Mouse (Mus musculus): ENCODE data around the gene Myl6b. TPM values are rescaled to one million over a fixed set of nuclear protein-coding genes. Genes with fewer than 3 reads are reported as not detected.
"Not testable (repeated sequence)": the region's sequence is repeated elsewhere in the genome, so short reads cannot be mapped to it uniquely, and the experiment has no call there.

The Myl6b gene
- polyA plus RNA-seq, 1 experiment: 3.0 TPM

DNA sequence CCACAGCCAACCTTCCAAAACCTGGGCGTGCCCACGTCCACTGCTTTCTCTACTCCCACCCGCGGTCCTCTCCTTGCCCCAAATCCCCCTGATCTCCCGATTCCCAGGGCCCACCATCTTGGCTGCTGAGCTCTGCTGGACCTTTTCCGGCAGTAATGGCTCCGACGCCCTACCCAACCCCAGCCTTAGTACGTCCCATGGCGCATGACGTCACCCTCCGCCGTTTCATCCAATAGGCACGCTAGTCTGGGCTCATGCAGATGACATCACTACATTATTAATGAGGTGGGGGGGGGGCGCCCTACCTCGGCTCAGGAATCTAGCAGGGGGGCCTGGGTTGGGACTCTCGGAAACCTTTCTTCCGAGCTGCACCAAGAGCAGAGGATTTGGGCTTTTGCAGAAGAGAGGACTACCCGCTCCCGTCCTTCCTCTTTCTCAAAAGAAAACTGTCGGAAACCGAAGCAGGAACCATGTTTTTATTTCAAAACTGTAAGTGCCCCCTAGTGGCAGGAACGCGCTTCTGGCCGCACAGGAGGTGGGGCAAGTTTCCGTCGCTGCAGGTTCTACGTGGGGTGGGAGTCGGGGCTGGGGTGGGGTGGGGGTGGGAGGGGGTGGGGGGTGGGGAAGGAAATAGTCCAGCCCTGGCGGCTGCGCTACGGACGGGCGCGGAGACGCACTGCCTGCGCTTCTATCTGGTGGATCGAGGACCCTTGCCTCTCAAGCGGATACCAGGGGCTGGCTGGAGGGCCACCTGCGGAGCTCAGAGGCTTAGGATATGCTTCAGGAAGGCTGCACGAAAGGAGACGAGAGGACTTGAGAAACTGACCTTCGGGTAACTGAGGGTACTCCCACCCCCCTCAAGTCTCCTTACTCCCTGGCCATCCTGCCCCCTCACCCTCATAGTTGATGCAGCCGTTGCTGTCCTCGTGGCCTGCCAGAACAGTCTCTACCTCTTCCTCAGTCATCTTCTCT lies 4.5 kb downstream of the Myl6b start, which contains the start of gene Myl6:
Gene Myl6 (minus strand): TSS at position 451 of the 972 bp plus-strand sequence.
- peak; percentile 94 for DNase-seq (ENCODE audit: low spot score)

DNA sequence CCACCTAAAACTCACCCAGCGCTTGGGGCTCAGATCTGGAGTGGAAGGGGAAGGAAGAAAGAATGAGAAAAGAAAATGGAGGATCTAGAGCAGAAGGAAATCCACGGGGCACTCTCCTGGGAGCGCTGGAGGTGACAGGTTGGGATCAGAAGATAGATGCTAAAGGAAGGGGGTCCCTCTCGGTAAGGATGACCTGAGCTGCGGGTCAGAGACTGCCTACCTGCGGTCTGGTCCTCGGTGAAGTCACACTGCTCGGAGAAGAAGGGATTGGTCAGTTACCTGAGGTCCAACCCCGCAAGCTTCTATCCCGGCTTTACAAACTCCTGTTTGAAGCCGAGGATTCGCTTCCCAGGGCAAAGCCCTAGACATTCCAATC lies 5.2 kb downstream of the Myl6b start:
- no peak for DNase-seq (ENCODE audit: low spot score)

DNA sequence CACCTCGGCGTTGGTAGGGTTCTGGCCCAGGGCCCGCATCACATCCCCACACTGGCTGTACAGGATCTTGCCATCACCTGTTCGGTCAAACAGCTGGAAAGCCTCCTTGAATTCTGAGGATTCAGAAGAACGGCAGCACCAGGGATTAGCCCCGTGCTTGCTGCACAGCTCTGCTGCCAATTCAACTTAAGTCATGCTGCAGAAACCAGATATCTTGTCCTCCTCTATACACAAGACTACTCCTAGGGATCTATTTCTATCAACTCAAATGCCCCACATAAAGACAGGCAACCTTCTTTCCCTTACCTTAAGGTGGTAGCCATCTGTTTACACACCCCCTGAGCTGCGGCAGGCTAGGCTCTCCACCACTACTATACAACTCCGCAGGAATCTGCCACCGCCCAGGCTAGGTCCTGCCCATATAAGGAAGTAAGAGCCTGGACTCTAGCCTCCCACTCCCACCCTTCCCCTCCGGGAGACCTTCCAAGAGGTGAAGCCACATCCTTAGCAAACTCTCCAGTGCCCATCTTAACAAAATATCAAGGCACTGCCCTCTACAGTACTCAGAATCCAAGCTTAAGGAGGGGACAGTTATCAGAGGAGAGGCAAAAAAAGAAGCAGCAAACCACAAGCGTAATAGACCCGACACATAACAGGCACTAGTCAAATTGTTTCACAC lies 5.7 kb downstream of the Myl6b start:
- DNase-seq (ENCODE audit: low spot score): peak; percentile 58

DNA sequence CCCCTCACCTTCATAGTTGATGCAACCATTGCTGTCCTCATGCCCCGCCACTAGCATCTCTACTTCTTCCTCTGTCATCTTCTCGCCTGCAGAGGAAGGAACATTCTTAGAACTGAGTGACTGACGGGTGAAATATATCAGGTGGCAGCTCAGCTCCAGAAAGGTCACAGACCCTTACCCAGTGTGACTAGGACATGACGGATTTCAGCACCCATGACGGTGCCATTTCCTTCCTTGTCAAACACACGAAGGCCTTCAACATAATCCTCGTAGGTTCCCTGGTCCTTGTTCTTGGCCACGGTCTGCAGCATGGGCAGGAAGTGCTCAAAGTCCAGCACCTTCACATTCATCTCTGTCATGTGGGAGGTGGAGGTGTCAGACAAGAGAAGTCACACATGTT lies 6.4 kb downstream of the Myl6b start:
- not testable (repeated sequence) for DNase-seq (ENCODE audit: low spot score)

DNA sequence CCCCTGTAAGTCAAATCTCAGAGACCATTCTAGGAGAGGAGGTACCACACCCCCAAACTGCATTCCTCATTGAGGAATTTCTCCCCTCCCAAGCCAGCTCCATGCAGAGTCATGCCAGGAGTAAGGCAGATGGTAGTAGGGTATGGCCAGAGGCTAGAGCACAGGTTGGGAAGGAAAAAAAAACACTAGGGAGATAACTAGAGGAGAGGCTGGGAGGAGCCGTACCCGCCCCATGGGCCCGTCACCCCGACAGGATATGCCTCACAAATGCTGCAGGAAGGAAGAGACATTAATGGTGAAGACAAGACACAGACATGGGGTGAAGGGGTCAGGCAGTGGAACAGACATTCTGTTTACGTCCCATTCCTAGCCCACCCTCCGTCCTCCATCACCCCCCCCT lies 7.0 kb downstream of the Myl6b start:
- DNase-seq (ENCODE audit: low spot score): no peak

DNA sequence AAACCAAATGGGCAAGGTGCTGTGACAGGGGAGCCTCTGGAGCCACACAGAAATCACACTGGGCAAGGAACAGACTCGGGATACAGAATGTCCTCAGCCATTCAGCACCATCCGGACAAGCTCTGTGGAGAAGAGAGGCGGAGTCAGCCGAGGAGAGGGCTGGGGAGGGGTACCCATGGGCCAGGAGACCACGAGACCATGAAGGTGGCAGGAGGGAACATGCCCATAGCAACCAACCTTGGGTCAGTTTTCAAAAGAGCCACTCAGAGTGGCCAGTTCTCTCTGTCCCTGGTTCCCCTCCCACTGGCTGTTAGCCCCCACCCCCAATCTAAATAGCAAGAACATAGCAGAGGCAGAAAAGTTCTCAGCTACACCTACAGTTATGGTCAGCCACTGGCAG lies 7.6 kb downstream of the Myl6b start:
- no peak for DNase-seq (ENCODE audit: low spot score)

DNA sequence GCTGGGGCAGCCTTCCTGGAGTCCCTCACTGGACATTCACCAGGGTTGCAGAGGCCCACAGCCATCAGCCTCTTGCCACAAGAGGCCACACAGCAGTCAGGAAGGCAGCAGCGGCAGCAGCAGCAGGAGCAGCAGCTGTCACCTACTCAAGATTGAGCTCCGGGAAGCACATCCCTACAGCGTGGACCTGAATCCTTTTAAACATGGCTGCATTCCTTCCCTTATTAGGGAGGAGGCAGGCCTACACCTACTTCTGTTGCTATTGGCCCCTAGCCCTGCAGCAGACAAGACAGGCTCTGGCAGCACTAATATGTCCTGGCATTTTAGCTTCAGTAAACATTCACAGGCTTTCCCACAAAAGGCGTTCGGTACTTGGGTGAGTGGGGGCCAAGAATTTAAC lies 8.3 kb downstream of the Myl6b start:
- DNase-seq (ENCODE audit: low spot score): no peak

DNA sequence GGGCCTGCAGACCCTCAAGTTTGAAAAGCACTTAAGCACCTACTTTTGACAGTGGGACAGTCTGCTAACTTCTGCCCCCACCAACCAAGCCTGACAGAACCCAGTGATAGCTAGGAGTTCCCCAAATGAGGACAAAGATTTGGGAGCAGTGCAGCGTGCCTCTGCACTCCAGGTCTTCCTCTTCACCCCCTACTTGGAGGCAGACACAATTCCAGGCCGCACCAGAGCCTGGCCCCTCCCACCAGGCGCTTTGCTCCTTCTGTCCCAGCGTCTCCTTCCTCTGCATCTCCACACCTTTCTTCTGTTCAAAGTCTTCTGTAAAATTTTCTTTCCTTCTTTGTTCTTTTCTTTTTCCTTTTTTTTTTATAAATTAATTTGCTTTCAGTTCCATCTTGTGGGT lies 8.7 kb downstream of the Myl6b start:
- DNase-seq (ENCODE audit: low spot score): no peak

DNA sequence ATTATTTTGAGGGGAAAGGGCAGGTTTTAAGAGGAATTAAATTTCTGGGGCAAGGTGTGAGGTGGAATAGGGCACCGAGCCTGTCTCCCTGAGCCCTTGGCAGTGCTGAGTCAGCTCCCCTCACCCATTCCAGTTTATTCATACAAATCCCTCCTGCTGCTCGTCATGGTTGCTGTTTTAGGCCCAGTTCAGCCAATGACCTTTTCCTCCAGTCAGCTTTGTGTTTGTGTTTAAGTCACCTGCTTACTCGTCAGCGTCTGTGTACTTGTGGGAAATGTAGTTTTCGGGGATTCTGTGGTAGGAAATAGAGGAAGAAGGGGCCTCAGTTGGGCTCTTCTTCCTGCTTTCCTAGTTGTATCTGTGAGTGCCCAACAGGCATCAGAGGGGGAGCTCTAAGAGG lies 9.1 kb downstream of the Myl6b start:
- DNase-seq (ENCODE audit: low spot score): no peak

DNA sequence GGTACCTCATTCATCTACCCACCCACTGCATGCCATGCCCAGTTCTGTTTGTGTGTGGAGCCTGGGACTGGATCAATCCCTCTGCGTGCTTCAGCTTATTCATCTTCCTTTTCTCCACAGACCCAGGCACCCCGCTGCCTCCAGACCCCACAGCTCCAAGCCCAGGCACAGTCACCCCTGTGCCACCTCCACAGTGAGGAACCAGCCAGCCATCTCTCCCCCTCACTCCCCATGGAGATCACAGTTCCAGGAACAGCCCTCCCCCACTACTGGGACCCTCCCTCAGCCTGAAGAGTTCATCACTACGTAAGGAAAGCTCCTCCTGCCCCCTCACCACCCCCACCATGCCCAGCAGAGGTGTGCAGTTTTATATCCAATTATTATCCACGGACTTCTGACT lies 9.7 kb downstream of the Myl6b start:
- no peak for DNase-seq (ENCODE audit: low spot score)

DNA sequence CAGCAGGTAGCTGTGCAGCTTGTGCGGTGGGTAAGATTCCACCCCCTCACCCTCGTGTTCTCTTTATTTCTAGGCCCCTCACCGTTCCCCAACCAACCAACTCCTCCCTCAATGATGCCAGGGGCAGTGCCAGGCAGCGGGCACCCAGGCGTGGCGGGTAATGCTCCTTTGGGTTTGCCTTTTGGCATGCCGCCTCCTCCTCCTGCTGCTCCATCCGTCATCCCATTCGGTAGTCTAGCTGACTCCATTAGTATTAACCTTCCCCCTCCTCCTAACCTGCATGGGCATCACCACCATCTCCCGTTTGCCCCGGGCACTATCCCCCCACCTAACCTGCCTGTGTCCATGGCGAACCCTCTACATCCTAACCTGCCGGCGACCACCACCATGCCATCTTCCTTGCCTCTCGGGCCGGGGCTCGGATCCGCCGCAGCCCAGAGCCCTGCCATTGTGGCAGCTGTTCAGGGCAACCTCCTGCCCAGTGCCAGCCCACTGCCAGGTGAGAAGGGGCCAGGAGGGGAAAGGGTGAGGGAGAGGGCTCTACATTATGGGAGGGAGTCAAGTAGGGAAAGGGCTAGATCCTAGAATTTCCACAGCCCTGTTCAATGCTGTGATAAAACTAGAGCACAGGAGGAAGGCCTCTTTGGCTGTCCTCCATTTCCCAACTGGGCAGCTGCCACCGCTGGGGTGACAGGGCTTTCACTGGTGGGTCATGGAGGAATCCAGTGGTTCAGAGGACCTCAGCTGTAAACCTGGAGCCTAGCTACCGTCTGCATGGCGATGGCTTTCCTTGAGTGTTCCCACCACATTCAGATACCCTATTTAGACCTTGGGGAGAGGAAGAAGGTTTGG lies 10.4 kb downstream of the Myl6b start:
- DNase-seq (ENCODE audit: low spot score): no peak

DNA sequence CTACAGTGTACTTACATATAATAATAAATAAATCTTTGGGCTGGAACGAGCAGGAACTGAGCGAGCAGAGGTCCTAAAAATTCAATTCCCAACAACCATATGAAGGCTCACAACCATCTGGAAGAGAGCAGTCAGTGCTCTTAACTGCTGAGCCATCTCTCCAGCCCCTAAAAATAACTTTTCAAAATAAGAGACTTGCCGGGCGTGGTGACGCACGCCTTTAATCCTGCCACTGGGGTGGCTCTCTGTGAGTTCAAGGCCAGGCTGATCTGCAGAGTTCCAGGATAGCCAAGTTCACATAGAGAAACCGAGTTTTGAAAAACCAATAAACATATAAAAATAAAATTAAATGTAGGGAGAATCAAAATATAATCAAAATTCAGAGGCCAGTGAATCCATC lies 12.1 kb downstream of the Myl6b start:
- no peak for DNase-seq (ENCODE audit: low spot score)

DNA sequence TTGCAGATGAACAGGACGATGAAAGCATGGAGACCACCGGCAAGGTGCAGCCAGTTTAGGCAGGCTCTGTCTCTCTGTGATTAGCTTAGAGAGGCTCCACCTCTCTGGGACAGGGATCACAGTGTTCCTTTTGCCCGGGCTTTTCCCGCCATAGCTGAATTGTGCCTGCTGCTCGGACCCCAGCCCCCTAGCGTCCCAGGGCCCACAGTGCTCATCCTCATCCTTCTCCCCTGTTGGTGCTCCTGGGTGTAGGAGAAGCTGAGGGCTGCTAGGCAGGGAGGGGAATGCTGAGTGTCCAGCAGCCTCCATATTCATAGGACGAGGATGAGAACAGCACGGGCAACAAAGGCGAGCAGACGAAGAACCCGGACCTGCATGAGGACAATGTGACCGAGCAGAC lies 24.1 kb downstream of the Myl6b start:
- DNase-seq (ENCODE audit: low spot score): no peak

DNA sequence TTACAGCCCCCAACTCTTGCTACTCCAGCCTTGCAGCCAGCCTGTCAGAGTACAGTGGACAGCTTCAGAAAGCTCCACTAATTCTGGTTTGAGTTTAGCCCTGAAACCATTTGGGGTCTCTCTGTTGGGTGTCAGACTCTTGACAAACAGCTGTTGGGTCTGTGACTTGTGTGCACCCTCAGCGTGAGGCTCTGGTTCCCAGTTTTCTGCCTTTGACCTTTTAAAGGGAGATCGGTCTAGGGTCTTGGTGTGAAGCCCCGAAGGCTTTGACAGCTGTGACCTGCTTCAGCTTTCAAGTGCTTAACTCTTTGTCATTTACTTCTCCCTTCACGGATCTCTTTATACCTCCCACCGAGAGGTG lies 38.2 kb downstream of the Myl6b start:
- no peak for DNase-seq (ENCODE audit: low spot score)

DNA sequence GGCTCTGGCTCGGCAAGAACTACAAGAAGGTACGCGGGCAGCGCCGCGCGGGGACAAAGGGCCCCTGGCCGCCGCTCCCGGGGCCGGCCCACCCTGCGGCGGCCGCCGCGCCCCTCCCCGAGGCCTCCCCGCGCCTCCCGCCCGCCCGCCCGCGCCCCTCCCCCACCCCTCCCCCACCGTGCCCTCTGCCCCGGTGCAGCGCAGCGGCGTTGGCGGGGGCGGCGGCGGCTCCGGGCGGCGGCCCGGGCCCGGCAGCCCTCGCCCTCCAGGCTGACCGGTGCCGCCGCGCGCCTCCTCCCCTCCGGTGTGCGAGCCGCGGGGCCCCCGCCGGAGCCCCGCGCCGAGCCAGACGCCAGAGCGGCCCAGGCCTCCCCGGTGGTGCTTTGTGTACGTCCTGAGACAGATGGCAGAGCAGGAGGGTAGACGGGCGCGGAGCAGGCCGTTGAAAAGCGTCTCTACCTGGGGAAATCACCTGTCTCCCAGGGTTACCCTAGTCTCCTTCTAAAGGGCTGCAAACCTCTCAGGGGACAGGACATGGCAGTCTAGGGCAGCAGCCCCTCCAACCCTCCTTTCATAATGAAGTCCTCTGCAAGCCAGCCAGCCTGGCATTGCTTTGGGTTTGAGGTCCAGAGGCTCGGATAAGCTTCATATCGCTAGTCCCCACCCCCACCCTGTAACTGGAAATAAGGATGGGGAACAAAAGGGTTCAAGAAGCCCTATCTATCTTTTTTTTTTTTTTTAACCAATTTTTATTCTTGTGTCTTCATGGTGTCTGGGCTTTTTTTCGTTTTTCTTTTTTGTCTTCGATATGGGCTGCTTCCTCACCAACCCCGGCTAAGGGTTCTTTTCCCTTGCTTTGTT lies 38.8 kb downstream of the Myl6b start:
- DNase-seq (ENCODE audit: low spot score): peak; percentile 53

DNA sequence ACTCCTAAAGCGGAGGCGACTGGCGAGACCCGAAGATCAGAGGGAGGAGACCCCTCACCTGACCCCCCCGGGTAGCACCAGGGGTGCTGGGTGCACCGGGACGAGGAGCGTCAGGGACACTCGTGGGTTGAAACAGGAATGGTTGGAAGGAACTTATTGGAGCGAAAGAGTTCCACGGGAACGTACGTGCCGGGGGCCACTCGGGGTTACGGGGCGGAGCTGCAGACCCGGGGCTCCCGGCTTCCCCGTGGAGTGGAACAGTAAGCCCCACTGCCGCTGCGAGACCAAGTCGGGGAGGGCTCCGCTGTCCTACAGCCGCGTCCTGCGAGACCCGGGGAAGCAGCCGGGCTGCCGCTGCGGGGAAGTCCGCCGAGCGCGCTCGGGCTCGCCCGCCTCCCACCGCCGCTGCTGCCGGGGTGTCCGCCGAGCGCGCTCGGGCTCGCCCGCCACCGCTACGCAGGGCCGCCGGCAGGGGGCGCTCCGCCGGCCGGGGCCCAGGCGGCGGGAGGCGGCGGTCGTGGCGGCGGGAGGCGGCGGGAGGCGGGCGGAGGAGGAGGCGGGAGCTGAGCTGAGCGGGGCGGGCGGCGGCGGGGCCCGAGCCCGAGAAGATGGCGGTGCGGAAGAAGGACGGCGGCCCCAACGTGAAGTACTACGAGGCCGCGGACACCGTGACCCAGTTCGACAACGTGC lies 39.6 kb downstream of the Myl6b start, which contains the start of gene Smarcc2:
Gene Smarcc2 (plus strand): TSS at position 530 of the 690 bp plus-strand sequence.
- peak; percentile 85 for DNase-seq (ENCODE audit: low spot score)

DNA sequence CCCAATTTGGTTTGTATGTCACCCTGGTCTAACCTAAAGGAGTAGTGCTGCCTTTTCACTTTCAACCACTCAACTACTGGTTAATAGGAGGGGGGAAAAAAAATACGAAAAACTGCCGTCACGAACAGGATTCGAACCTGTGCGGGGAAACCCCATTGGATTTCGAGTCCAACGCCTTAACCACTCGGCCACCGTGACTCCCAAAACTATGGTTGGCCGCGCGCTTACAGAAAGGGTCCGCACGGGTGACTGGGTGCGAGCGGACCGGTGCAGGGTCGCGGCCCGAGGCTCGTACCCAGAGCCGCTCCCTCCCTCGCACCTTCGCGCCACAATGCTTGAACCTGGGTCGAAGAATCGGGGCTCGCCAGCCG lies 40.2 kb downstream of the Myl6b start:
- DNase-seq (ENCODE audit: low spot score): peak; percentile 97

DNA sequence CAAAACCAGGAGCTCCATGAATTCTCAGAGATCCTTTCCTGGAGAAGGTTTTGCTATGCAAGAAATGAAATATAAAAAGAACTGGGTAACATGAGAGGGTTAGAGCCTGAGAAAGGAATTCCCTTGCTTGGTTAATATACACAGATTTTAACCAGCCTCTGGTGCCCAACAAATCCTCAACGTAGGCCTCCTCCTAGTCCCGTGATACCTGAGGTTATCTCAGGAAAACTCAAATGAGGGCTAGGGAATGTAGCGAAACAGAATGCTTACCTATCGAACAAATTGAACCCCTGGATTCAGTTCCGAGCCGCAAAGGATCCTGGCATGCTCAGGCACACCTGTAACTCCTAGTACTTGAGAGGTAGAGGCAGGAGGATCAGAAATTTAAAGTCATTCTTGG lies 40.8 kb downstream of the Myl6b start:
- DNase-seq (ENCODE audit: low spot score): no peak

DNA sequence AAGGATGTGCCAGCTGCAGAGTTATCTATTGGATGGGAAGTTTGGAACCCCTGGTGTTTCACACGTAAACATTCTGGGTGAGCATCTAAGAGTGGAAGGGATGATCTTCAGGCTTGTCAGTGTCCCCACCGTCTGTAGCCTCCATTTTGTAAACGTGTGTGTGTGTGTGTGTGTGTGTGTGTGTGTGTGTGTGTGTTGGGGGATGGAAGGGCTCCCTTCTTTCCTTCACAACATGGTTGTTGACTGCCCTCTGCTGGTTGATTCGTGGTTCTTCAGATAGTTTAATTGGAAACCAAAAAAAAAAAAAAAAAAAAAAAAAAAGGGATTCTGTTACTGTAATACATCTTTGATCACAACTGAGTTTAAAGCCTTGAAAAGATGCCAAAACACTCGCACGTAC lies 43.2 kb downstream of the Myl6b start:
- no peak for DNase-seq (ENCODE audit: low spot score)

DNA sequence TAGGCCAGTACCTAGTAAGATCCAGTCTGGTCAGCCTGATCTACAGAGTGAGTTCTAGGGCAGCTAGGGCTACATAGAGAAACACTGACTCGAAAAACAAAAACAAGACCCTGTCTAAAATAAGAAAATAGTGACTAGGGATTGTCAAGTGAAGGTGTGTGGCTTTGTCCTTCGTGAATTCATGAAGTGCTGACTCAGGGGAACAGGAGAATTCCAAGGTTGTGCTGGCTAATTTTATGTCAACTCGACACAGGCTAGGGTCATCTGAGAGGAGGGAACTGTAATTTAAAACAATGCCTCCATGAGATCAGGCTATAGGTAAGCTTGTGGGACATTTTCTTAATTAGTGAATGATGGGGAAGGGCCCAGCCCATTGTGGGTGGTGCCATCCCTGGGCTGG lies 44.0 kb downstream of the Myl6b start:
- DNase-seq (ENCODE audit: low spot score): no peak

DNA sequence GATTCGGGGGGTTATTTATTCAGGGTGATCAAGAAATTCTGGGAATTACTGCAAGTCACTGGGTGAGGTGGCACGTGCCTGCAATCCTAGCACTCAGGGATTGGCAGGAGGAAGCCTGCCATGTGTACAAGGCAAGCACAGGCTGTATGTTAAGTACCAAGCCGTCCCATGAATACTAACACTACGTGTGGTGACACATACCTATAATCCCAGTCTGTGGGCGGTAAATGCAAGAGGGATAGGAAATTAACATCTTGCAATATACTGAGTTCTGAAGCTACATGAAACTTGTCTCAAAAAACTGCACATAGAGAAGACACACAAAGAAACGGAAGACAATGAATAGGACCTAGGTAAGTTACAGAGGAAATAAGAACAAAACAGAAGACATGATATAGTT lies 47.5 kb downstream of the Myl6b start:
- no peak for DNase-seq (ENCODE audit: low spot score)
